Mouse (Mus musculus): ENCODE data around the gene Enpep. TPM values are rescaled to one million over a fixed set of nuclear protein-coding genes. Genes with fewer than 3 reads are reported as not detected.

Enpep gene
- polyA plus RNA-seq (2015; fragmentation: Nextera tagmentation; extraction: Ambion mirVana): 2.4 and 3.2 TPM in 2 replicates

DNA sequence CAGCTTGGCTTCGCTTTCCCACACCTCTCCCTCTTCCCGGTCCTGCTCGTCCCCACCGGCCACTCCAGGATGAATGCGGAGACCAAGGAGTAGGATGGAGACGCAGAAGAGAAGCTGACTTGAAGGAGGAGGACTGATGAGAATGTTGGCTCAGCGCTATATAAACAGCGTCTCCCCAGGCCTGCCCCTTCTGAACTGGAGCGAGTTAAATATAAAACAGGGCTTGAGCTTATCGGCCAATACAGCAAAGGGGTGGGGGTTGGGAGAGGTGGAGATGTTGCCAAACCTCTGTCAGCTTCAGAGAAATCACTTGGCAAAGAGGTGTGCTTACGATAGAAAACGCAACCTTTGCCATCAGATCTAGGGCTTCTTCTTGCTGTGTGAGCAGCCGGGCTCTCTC is at the start of gene Enpep:
TSS of gene Enpep (minus strand) at position 135 of the 400 bp plus-strand sequence.
- no peak within 1 kb of the TSS for H3K27ac ChIP-seq (ENCODE audit: low read depth, low read length)
- H3K36me3 ChIP-seq (ENCODE audit: control insufficient read depth, insufficient read depth, low read length): no peaks in the 10 kb centered on the region
- WGBS: 57% methylated on average over 13 of the region's 13 CpGs
- H3K4me1 ChIP-seq (ENCODE audit: control insufficient read depth, insufficient read depth, low read depth, low read length): no peaks in the 10 kb centered on the region
- no peaks in the 10 kb centered on the region for H3K9me3 ChIP-seq (ENCODE audit: control insufficient read depth, low read length)
- no peaks in the 10 kb centered on the region for H3K27me3 ChIP-seq (replicated peaks; ENCODE audit: control insufficient read depth, insufficient read depth, low read length)
- H3K4me3 ChIP-seq (ENCODE audit: low read length): no peak within 1 kb of the TSS; the same call in 1 of the 2 replicates
- H3K4me2 ChIP-seq (ENCODE audit: low read length): peak within 1 kb of the TSS; percentile 40
- ATAC-seq: peak; percentile 42; the same call in 1 of the 2 replicates
- no peak within 1 kb of the TSS for H3K9ac ChIP-seq (ENCODE audit: low read depth, low read length)

DNA sequence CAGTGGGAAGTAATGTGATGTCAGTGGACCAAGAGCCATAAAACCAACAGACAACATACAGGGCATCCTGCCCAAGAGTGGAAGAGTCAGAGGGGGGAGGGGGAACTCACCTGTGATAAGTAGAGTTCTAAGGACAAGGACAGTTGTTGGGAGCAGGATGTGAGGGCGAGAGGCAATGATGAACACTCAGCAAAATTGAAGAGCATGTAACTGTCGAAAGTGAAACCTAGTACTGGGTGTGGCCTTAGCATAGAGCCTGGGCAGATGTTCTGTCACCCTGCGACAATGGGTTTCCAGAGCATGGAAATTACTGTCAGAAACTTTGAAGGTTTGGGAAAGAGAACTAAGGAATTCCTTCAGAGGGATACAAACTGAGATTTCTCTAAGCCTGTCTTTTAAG is 46.6 kb upstream of the Enpep start:
- no peak overlapping the region for H3K4me2 ChIP-seq (ENCODE audit: low read length)
- H3K4me3 ChIP-seq (ENCODE audit: low read length): no peak overlapping the region
- H3K27me3 ChIP-seq (replicated peaks; ENCODE audit: control insufficient read depth, insufficient read depth, low read length): no peaks in the 10 kb centered on the region
- no peaks in the 10 kb centered on the region for H3K4me1 ChIP-seq (ENCODE audit: control insufficient read depth, insufficient read depth, low read depth, low read length)
- H3K36me3 ChIP-seq (ENCODE audit: control insufficient read depth, insufficient read depth, low read length): no peaks in the 10 kb centered on the region
- WGBS: 81% methylated on average over 3 of the region's 3 CpGs
- H3K27ac ChIP-seq (ENCODE audit: low read depth, low read length): no peak overlapping the region
- no peaks in the 10 kb centered on the region for H3K9me3 ChIP-seq (ENCODE audit: control insufficient read depth, low read length)
- ATAC-seq: no peak
- H3K9ac ChIP-seq (ENCODE audit: low read depth, low read length): no peak overlapping the region

DNA sequence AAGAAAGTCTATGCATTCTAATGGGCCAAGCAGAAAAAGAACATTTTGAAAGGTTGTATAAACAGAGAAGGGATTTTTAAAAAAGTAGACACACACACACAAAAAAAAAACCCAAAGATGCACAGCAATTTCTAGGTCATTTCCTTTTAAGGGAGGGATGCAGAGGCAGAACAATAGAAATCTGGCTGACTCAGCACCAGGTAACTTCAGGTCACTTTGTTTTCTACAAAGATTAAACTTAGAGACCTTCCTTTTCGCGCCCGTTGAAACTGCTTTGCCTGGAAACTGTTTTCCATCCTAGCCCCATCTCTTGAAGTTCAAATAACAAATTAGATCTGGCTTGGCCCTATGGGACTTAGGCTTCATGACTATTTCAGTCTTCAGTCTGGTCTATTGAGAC is 42.6 kb upstream of the Enpep start:
- no peaks in the 10 kb centered on the region for H3K9me3 ChIP-seq (ENCODE audit: control insufficient read depth, low read length)
- H3K36me3 ChIP-seq (ENCODE audit: control insufficient read depth, insufficient read depth, low read length): no peaks in the 10 kb centered on the region
- no peak overlapping the region for H3K9ac ChIP-seq (ENCODE audit: low read depth, low read length)
- 96% methylated on average over 3 of the region's 3 CpGs for WGBS
- no peak for ATAC-seq
- no peaks in the 10 kb centered on the region for H3K27me3 ChIP-seq (replicated peaks; ENCODE audit: control insufficient read depth, insufficient read depth, low read length)
- H3K4me3 ChIP-seq (ENCODE audit: low read length): no peak overlapping the region
- no peak overlapping the region for H3K27ac ChIP-seq (ENCODE audit: low read depth, low read length)
- H3K4me2 ChIP-seq (ENCODE audit: low read length): no peak overlapping the region
- H3K4me1 ChIP-seq (ENCODE audit: control insufficient read depth, insufficient read depth, low read depth, low read length): no peaks in the 10 kb centered on the region

DNA sequence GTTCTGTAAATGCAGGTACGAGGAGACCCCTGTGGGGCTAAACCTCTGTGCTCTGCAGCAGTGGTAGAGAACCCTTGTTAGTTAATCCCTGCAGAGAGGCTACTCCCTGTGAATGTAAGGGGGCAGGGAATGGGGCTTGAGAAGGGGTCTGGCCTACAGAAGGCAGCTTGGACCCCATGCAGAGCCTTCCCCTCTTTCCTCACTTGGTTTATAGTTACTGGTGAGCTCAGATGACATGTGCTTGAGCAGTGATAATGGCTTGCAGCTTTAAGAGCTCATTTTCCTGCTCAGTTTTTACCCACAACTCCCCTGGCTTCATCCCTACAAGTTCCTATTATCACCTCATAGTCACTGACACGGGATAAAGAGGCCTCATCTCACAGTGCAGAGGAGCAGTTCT is 40.6 kb upstream of the Enpep start:
- H3K4me3 ChIP-seq (ENCODE audit: low read length): no peak overlapping the region
- WGBS: 52% methylated on average over 2 of the region's 2 CpGs
- no peaks in the 10 kb centered on the region for H3K9me3 ChIP-seq (ENCODE audit: control insufficient read depth, low read length)
- no peaks in the 10 kb centered on the region for H3K4me1 ChIP-seq (ENCODE audit: control insufficient read depth, insufficient read depth, low read depth, low read length)
- H3K27me3 ChIP-seq (replicated peaks; ENCODE audit: control insufficient read depth, insufficient read depth, low read length): no peaks in the 10 kb centered on the region
- H3K36me3 ChIP-seq (ENCODE audit: control insufficient read depth, insufficient read depth, low read length): no peaks in the 10 kb centered on the region
- H3K4me2 ChIP-seq (ENCODE audit: low read length): no peak overlapping the region
- no peak overlapping the region for H3K27ac ChIP-seq (ENCODE audit: low read depth, low read length)
- ATAC-seq: no peak
- H3K9ac ChIP-seq (ENCODE audit: low read depth, low read length): no peak overlapping the region

DNA sequence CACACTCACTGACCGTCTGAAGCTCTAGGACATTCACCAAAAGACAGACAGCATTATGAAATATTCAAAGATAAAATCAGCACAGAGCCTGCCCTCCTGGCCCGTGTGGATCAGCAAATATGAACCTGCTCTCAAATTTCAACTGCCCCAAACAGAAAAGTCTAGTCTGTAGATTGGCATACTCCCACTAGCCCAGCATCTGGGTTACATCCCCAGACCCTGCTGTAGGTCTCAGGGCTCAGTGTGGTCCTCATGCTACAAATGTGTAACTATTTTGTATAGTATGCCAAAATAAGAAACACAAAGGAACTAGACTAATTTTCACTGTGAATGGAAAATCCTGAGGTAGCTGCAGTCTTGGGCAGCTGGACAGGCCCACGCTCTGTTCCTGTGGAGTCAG is 37.0 kb upstream of the Enpep start:
- Histone ChIP-seq H3K9me3 (ENCODE audit: control insufficient read depth, low read length) (no peaks in the 10 kb centered on the region), H3K4me3 (ENCODE audit: low read length) (no peak overlapping the region), H3K4me1 (ENCODE audit: control insufficient read depth, insufficient read depth, low read depth, low read length) (no peaks in the 10 kb centered on the region), H3K27me3 (replicated peaks; ENCODE audit: control insufficient read depth, insufficient read depth, low read length) (no peaks in the 10 kb centered on the region), H3K9ac (ENCODE audit: low read depth, low read length) (no peak overlapping the region), H3K36me3 (ENCODE audit: control insufficient read depth, insufficient read depth, low read length) (no peaks in the 10 kb centered on the region), H3K4me2 (ENCODE audit: low read length) (no peak overlapping the region), H3K27ac (ENCODE audit: low read depth, low read length) (no peak overlapping the region)
- ATAC-seq: no peak
- WGBS: 85% methylated on average over 3 of the region's 3 CpGs

DNA sequence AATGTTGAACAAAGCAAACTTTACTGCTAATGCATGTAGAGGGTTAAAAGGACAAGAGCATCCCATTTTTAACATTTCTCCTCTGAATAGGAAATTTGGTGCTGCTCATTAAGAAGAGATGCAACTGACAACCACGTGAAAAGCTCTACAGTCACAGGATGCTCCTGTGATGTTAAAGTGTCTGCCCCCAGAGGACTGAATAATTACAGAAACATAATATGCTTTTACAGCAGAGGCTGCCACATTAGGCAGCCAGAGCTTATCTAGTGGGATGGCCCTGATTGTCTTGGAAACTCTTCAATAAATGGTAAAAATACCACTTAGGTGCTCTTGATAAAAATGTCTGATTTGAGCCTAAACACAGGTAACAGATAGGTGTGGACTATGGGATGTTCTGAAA is 33.4 kb upstream of the Enpep start:
- no peak for ATAC-seq
- no peak overlapping the region for H3K27ac ChIP-seq (ENCODE audit: low read depth, low read length)
- no peak overlapping the region for H3K4me3 ChIP-seq (ENCODE audit: low read length)
- no peaks in the 10 kb centered on the region for H3K27me3 ChIP-seq (replicated peaks; ENCODE audit: control insufficient read depth, insufficient read depth, low read length)
- H3K36me3 ChIP-seq (ENCODE audit: control insufficient read depth, insufficient read depth, low read length): no peaks in the 10 kb centered on the region
- WGBS: 33% methylated on average over 1 of the region's 1 CpGs
- H3K4me1 ChIP-seq (ENCODE audit: control insufficient read depth, insufficient read depth, low read depth, low read length): no peaks in the 10 kb centered on the region
- no peak overlapping the region for H3K9ac ChIP-seq (ENCODE audit: low read depth, low read length)
- H3K9me3 ChIP-seq (ENCODE audit: control insufficient read depth, low read length): no peaks in the 10 kb centered on the region
- no peak overlapping the region for H3K4me2 ChIP-seq (ENCODE audit: low read length)

DNA sequence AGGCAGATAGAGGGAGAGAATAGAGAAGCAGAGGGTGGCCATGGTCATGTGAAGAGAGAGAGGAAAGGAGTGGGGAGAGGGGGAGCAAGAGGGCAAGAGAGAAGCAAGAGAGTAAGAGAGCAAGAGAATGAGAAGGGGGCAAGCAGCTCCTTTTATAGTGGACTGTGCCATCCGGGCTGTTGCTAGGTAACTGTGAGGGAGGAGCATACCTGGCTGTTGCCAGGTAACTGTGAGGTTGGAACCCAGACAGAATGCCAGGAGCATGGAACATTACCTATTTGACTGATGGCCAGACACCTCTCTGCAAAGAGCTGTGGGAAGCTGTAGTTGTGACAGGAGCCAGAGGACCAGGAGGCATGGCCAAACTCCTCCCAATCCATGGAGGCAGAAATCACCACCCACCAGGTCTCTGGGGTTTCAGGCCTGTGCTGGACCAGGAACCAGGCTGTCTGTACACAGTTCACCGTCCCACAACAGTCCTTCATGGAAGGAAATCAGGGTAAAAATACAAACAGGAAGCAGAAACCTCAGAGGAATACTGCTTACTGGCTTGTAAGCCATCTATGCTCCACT is 32.4 kb upstream of the Enpep start:
- Histone ChIP-seq H3K36me3 (ENCODE audit: control insufficient read depth, insufficient read depth, low read length) (no peaks in the 10 kb centered on the region), H3K4me1 (ENCODE audit: control insufficient read depth, insufficient read depth, low read depth, low read length) (no peaks in the 10 kb centered on the region), H3K4me2 (ENCODE audit: low read length) (no peak overlapping the region), H3K9me3 (ENCODE audit: control insufficient read depth, low read length) (no peaks in the 10 kb centered on the region), H3K27me3 (replicated peaks; ENCODE audit: control insufficient read depth, insufficient read depth, low read length) (no peaks in the 10 kb centered on the region), H3K27ac (ENCODE audit: low read depth, low read length) (no peak overlapping the region), H3K4me3 (ENCODE audit: low read length) (no peak overlapping the region), H3K9ac (ENCODE audit: low read depth, low read length) (no peak overlapping the region)
- ATAC-seq: peak; percentile 57; the same call in 1 of the 2 replicates
- WGBS: 72% methylated on average over 2 of the region's 2 CpGs

DNA sequence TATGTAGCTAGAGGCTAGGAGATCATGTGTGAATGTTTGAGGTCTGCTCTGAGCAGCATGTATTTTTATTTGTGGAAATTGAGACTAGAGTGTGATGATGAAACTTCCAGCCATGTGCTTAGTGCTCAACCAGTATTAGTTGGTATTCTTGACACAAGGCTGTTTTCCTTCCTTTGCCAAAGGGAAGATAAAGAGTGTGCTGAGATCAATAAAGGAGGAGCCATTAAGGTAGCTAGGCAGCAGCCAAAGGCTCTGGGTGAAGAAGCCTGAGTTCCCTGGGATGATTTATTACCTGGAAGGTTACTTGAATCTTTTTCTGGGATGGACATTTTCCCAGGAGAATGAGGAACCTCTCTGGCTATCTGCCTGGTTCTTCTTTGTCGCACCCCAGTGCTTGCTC is 30.9 kb upstream of the Enpep start:
- Histone ChIP-seq H3K36me3 (ENCODE audit: control insufficient read depth, insufficient read depth, low read length) (no peaks in the 10 kb centered on the region), H3K4me2 (ENCODE audit: low read length) (no peak overlapping the region), H3K27me3 (replicated peaks; ENCODE audit: control insufficient read depth, insufficient read depth, low read length) (no peaks in the 10 kb centered on the region), H3K9me3 (ENCODE audit: control insufficient read depth, low read length) (no peaks in the 10 kb centered on the region), H3K9ac (ENCODE audit: low read depth, low read length) (no peak overlapping the region), H3K4me1 (ENCODE audit: control insufficient read depth, insufficient read depth, low read depth, low read length) (no peaks in the 10 kb centered on the region), H3K4me3 (ENCODE audit: low read length) (no peak overlapping the region), H3K27ac (ENCODE audit: low read depth, low read length) (no peak overlapping the region)
- ATAC-seq: peak; percentile 87
- WGBS: 79% methylated on average over 1 of the region's 1 CpGs

DNA sequence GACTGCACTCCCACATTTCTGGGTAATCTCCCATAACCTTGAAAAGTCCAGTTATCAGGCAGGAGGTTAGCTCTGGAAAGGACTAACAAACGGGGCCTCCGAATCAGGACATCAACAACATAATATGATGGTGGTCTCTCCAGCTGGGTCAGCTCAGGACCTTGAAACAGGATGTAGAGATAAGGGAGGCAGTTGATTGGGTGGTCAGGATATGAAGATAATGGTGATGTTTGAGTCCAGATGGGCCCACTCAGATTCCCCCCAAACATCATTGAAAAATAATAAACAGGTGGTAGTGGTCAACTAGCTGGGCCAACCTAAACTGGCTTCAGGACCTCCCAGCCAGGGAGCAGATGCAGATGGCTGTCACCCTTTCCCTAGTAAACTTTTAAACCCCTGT is 25.6 kb upstream of the Enpep start:
- ATAC-seq: no peak
- no peaks in the 10 kb centered on the region for H3K27me3 ChIP-seq (replicated peaks; ENCODE audit: control insufficient read depth, insufficient read depth, low read length)
- no peaks in the 10 kb centered on the region for H3K4me1 ChIP-seq (ENCODE audit: control insufficient read depth, insufficient read depth, low read depth, low read length)
- H3K9ac ChIP-seq (ENCODE audit: low read depth, low read length): no peak overlapping the region
- H3K4me3 ChIP-seq (ENCODE audit: low read length): no peak overlapping the region
- H3K4me2 ChIP-seq (ENCODE audit: low read length): no peak overlapping the region
- H3K9me3 ChIP-seq (ENCODE audit: control insufficient read depth, low read length): no peaks in the 10 kb centered on the region
- no peaks in the 10 kb centered on the region for H3K36me3 ChIP-seq (ENCODE audit: control insufficient read depth, insufficient read depth, low read length)
- WGBS: 89% methylated on average over 2 of the region's 2 CpGs
- no peak overlapping the region for H3K27ac ChIP-seq (ENCODE audit: low read depth, low read length)

DNA sequence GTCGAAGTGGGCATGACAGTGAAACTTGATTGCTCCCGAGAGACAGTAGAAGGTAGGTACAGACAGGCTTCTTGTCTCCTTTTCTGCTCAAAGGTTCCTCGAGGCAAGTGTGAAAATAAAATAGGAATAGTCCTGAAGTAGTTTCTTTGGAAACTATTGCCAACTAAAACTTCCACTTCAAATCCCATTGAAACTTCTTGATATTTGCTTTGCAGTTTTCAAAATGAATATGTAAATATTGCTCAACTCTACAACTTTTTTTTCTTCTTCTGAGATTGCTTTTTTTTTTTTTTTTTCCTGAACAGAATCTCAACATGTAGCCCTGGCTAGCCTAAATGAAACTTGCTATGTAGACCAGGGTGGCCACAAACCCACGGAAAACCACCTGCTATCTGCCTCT is 21.4 kb upstream of the Enpep start:
- 79% methylated on average over 4 of the region's 4 CpGs for WGBS
- H3K4me3 ChIP-seq (ENCODE audit: low read length): no peak overlapping the region
- H3K27ac ChIP-seq (ENCODE audit: low read depth, low read length): no peak overlapping the region
- H3K27me3 ChIP-seq (replicated peaks; ENCODE audit: control insufficient read depth, insufficient read depth, low read length): no peaks in the 10 kb centered on the region
- no peak overlapping the region for H3K4me2 ChIP-seq (ENCODE audit: low read length)
- no peaks in the 10 kb centered on the region for H3K9me3 ChIP-seq (ENCODE audit: control insufficient read depth, low read length)
- H3K9ac ChIP-seq (ENCODE audit: low read depth, low read length): no peak overlapping the region
- no peak for ATAC-seq
- no peaks in the 10 kb centered on the region for H3K36me3 ChIP-seq (ENCODE audit: control insufficient read depth, insufficient read depth, low read length)
- H3K4me1 ChIP-seq (ENCODE audit: control insufficient read depth, insufficient read depth, low read depth, low read length): no peaks in the 10 kb centered on the region

Measured in hindbrain, embryonic 16.5 days (tissue).